Mouse (Mus musculus): Measurements from ENCODE around the gene Nek6.

The Nek6 gene

DNA sequence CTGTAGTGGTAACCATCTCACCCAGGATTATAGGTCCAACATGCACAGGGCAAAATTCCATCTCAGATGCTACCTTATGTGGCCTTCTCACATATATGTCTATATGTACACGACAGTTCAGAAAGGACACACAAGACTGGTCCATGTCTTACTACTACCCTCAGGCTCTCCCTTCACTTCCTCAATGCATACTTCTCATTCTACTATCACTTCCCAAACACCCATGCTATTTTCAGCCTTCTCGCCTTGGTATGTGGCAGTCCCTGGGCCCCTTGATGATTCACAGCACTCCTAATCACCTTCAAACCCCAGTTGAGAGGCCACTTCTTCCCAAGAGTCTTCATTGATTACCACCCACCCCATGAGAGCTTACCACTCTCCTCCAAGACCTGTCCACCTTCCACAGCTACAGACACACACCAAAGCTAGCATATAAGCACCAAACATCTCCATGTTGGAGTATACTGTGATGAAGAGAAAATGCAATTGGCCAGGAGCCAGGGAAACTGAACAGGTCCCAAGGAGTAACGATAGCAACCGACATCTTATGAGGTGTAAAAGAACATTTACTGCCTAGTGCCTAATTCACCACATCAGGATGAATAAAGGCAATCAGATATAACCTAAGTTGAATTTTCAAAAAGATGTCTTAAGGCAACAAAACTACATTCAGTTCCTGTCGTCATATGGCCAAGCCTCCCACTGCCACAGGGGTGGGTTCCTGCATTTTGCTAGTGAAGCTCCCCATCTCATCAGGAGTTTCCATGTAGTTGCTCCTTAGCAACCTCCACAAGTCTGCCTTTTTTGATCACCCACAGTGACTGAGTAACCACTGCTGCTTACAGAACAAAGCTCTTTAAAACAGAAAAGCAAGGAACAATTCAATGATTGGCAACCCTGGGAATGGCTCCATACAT lies 105.8 kb downstream of the Nek6 start:
- intact Hi-C loops (cut with DNase I) = no loop called here

DNA sequence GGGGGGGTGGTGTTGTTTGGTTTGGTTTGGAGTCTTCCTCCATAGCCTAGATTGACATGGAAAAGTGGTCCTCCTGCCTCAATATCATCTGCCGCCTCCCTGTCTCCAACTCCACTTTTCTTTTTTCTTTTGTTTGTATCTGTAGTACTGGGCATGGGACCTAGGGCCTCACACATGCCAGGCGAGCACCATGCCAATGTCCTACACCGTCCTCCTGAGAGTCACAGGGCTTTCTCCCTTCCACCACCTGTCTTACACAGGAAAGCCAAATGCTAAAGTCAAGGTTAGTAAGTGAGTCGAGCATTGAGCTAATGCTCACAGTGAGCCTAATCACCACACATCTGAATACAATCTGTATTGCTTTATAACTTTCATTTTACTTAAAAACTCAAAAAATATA lies 108.3 kb downstream of the Nek6 start:
- intact Hi-C loops (cut with DNase I) = no loop called here

DNA sequence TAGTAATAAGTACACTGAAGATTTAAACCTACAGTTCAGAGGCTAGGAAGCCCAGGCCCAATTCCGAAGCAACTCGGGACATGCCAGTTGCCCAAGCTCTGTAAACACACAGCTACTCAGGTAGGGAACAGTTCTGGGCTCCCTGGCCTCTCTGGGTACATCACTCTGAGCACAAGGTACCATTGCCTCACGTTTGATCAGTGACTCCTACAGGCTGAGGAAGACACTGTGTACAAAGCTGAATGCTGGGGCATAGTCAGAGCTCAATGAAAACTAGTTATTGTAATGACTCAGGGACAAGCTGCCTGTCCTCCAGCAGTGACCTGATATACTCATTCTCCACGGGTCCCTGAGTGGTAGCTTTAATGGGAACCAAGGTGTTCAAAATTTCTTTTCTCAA lies 109.6 kb downstream of the Nek6 start:
- intact Hi-C loops (cut with DNase I) = no loop called here

DNA sequence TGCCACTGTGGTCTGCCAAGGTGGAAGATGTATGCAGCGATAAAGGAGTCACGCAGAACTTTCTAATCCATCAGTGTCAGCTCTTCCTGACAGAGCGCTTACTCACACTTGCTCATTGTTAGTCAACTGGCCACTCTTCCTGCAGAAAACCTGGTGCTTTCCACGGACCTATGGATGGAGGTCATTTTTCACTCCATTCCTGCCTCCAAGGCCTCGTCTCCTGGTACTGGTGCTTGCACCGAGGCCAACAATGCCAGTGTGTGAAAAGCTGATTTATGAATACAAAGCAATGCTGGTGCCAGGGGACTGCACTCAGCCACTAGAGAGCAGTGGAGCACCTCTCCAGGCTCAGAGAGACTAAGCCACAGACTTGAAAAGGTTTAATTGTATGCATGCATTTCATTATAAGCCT lies 110.2 kb downstream of the Nek6 start:
- intact Hi-C loops (cut with DNase I) = no loop called here

DNA sequence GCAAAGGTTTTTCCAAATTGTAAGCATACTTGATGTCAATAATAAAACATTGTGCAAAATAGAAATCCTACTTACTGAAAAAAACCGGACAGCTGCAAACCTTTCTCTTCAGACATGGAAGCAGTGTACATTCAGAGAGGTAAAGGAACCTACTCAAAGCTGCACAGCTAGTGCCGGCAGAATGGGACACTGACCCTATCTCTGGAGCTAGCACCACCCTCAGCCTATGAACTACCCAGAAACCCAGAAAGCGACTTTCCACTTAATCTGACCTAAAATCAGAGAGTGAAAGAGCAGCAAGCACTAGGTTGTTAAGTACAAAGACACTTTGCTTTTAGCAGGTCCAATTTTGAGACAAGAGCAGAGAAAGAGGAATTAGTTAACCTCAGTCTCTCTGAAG lies 112.0 kb downstream of the Nek6 start:
- intact Hi-C loops (cut with DNase I) = no loop called here

DNA sequence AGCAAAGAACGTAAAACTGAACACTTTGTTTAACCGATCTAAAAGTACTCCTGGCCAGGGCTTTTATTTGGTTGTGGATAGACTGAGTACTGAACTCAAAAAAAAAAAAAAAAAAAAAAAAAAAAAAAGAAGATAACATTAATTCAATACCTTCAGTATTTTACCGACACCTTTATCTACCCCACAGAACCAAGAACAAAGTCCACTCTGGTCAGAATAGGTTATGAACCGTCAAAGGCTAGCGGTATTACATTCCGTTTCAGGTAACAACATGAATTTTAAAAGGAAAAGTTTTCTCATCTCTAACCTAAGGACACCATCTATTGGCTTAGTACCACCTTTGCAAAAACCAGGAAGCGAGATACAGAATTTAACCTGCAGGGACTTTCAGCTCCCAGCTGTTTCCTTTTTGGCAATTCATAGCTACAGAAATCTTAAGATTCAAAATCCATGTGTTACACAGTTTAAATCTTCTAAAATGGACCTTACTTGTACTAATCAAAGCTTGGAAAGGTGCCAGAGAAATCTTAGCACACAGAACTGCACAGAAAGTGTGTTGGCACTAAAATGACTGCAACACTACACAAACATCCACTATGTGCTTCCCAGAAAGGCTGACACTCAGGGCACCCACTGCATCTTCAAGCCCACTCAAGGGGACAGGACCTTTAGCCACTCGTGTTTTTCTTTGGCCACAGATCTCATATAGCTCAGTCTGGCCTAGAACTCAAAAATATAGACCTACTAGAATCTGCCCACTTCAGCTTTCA lies 112.6 kb downstream of the Nek6 start:
- intact Hi-C loops (cut with DNase I) = no loop called here

DNA sequence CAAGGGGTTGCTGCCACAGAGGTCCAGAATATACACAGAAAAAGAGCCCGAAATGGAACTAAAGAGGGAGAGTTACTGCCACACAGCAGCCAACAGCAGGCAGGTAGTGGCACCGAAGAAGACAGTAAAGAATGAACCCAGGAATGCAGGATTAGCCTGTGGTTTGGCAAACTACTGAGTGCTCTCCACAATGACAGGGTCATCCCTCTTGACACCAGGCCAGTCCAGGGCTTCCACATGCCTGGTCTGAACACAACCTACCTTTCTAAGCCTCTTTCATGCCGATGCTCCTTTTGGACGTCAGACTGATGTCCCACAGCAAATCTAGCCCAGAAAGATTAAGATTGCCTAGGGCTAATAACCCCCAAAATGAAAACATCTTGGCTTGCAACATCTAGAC lies 117.4 kb downstream of the Nek6 start:
- intact Hi-C loops (cut with DNase I) = no loop called here

DNA sequence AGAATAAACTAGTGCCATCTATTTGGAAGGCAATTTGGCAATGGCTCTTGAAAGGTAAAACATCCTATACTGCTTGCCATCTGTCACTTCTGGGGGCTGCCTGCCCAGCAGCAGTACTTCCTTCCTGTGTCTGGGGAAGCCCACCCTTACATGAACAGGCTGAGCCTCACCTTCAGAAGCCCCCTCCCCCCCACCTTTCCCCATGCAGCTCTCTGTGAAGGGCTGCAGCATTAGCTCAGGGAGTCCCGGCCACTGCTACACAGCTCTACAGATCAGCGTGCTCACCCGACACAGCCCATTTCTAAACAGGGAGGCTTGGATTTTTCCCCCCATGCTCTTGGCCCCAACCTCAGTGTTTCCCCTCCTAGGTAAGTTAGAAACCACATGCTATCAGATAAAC lies 118.0 kb downstream of the Nek6 start:
- intact Hi-C loops (cut with DNase I) = no loop called here

DNA sequence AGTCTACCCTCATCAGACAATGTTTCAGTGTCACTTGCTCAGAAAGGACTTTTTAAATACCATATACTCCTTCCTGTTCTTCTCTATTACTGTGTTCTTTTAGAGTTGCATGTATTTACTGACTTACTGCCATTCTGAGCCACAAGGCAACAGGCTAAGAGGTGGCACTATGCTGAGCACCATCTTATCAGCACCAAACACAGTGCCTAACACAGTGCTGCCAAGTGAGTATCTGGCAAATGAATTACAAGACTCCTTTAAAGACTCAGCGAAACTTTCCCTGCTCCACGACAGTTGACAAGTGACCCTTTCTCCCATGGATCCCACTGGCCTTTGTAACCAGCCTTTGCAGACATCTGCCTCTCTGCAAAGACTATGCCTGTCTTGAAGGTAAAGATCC lies 119.1 kb downstream of the Nek6 start:
- intact Hi-C loops (cut with DNase I) = no loop called here

DNA sequence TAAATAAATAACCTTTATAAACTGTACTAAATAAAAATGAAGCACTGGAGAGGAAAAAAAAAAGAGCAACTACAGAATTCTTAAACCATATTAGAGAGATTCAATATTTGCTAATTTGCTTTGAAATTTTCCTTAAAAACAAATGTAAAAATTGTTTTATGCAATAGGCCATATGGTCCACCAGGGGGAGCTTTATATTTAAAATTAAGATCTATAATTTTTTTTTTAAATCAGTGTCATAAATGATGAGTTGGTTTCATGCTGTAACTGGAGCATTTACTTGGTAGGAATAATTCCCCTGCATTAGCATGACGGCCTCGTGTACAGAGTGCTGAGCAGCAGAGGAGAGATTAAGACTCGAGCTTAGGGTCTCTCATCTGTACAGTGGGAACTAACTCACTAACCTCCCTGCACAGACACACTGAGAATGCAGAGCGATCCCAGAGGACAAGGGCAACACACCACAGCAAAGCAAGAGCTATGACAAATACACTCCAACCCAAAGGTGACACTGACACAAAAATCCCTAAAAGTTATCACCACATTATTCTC lies 126.3 kb downstream of the Nek6 start:
- intact Hi-C loops (cut with DNase I) = no loop called here

DNA sequence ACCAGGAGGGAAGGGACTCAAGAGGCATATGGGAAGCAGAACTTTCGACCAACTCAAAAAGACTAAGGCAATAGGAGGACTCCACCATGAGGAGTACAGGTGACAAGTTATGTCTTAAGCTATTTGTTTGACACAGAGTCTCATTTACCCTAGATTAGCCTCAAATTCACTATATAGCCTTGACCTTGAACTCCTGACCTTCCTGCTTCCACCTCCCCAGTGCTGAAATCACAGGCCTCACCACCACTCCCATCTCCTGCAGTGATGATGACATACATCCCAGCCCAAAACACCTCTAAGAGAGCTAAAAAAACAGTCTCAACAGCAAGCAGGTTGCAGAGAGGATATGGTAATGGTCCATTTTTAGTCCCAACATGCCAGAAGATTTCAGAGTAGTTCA lies 130.3 kb downstream of the Nek6 start:
- intact Hi-C loops (cut with DNase I) = no loop called here

DNA sequence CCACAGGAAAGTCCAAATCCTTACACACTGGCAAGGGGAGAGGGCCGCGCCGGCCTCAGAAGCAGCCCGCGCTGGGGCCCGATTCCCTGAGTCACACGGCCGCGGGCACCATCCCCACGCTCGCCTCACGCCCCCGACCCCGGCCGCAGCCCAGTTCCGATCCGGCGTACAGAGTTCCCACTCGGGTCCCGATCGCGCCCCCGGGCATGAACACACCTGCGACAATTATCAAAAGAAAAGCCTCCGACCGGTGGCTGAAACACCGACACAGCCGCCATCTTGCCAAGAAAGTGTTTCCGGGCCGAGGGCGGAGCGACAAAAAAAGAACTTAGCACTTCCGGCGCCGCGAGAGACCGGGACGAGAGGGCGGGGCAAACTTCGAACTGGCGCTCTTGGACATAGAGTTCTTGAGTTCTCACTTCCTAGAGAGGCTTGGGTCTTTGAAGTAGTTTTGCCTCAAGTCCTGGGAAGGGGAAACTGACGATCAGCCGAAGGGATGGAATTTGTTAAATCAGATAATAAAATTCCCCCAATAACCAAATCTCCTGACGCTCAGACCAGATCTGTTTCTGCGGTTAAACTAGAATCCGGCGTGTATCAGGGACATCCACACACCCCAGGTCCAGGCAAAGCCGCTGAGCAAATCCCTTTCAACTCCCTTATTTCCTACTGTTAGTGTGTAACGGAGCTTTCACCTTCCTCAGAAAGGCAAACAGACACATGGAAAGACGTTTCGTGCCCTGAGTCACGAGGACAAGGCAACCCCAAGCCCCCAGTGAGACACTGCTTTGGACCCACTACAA lies 132.4 kb downstream of the Nek6 start, which contains the start of gene Psmb7:
Gene Psmb7 (minus strand): TSS at position 463 of the 803 bp plus-strand sequence.
- intact Hi-C loops (cut with DNase I) = no loop called here

Small RNAs within 50 kb of the gene (microRNA-seq; reads per million reads assigned to microRNA genes)
- gene Gm27634 = 0 reads per million in 2 experiments

All from adrenal gland (tissue).